Mouse (Mus musculus): ENCODE measurements around the gene Gak.

DNA sequence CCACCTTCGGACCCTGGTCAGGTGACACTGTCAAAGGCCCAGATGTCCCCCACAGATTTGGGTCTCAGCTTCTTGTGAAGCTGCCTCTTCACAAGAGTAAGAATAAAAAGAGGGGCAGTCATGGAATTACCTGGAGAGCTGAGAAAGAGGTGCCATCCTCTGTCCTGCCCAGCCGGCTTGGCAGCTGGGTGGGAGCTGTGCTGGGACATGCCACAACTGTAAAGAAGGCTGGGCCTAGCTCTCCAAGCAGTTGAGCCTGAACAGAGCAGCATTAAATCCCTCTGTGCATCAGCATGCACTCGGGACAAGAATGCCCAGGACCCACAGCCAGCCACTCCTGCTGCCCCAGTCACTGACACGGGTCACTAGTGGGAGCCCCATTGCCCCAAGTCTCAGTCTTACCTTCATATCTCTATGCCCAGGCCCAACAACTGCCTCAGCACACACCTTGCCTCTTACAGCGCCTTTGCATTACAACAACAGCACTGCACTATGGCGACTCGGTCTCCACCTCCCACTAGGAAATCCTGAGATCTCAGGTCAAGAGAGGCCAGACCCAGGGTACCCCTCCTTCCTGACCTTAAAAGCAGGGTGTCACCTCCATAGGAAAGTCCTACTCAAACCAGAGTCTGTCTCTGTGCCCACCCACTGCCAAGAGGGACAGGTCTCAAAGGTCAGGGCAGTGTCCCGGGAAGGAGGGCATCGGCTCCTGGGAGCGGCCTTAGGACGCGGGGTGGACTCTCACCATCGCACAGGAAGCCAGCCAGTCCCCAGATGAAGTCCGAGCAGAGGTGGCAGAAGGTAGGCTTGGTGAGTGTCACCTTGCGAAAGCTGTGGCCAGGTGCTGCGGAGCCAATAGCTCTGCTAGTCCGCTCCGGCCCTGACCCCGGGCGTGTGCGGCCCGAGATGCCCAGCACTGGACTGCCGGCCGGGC lies 30.4 kb upstream of the Gak start, which contains the start of gene Idua:
- no peak for TF ChIP-seq MAX (IDR thresholded peaks at IDR 0.05; ENCODE audit: low read length)
- TF ChIP-seq JUN (IDR thresholded peaks at IDR 0.05; ENCODE audit: insufficient read depth, low read depth, low read length) = no peak
- TF ChIP-seq POLR2A (IDR thresholded peaks at IDR 0.05; ENCODE audit: low read depth, low read length) = no peak
- no peak for TF ChIP-seq CTCF (conservative IDR thresholded peaks at IDR 0.05 in 1 of 2, IDR thresholded peaks at IDR 0.05 in 1 of 2; ENCODE audit: low read depth in 2 of 2, low read length in 2 of 2)
- no peak for TF ChIP-seq POLR2AphosphoS2 (IDR thresholded peaks at IDR 0.05; ENCODE audit: low read depth, low read length)
- TF ChIP-seq MAZ (IDR thresholded peaks at IDR 0.05; ENCODE audit: low read depth, low read length) = no peak
- no peak for TF ChIP-seq TBP (conservative IDR thresholded peaks at IDR 0.05; ENCODE audit: low read depth, low read length)
- TF ChIP-seq SMC3 (IDR thresholded peaks at IDR 0.05; ENCODE audit: low read depth, low read length) = no peak

Measured in CH12.LX (cell line).